Mouse (Mus musculus): ENCODE results near the gene Id2. TPM values are rescaled to one million over a fixed set of nuclear protein-coding genes. Genes with fewer than 3 reads are reported as not detected.

Gene Id2
- polyA plus RNA-seq, 1 experiment, result 114 TPM

- 91% methylated on average over 5 of the region's 5 CpGs for WGBS
- no peak overlapping the region for H3K4me3 ChIP-seq (ENCODE audit: control insufficient read depth, insufficient read depth, low read length)
- H3K27me3 ChIP-seq (ENCODE audit: control insufficient read depth, insufficient read depth, low read length), result no peaks in the 10 kb centered on the region
- no peak overlapping the region for H3K27ac ChIP-seq (ENCODE audit: control insufficient read depth, insufficient read depth, low read length)
- H3K4me1 ChIP-seq (replicated peaks; ENCODE audit: control insufficient read depth, insufficient read depth, low read length), result peaks cover 6% of the 10 kb centered on the region
- TF ChIP-seq CTCF (IDR thresholded peaks at IDR 0.05; ENCODE audit: borderline replicate concordance, control insufficient read depth, extremely low read depth, insufficient read depth, low read length, poor library complexity) (no peak), POLR2A (IDR thresholded peaks at IDR 0.05; ENCODE audit: control insufficient read depth, extremely low read depth, insufficient read depth, low read length, poor library complexity) (no peak)
- DNase-seq, result no peak
- peaks cover 36% of the 10 kb centered on the region for H3K36me3 ChIP-seq (ENCODE audit: control insufficient read depth, insufficient read depth, low read length)
Measured at GRCm38 (mm10) chr12:25049253-25049652, 47.7 kb downstream of the Id2 start.

- no peak overlapping the region for H3K4me3 ChIP-seq (ENCODE audit: control insufficient read depth, insufficient read depth, low read length)
- H3K27me3 ChIP-seq (ENCODE audit: control insufficient read depth, insufficient read depth, low read length), result no peaks in the 10 kb centered on the region
- H3K36me3 ChIP-seq (ENCODE audit: control insufficient read depth, insufficient read depth, low read length), result peaks cover 27% of the 10 kb centered on the region
- TF ChIP-seq POLR2A (IDR thresholded peaks at IDR 0.05; ENCODE audit: control insufficient read depth, extremely low read depth, insufficient read depth, low read length, poor library complexity) (no peak), CTCF (IDR thresholded peaks at IDR 0.05; ENCODE audit: borderline replicate concordance, control insufficient read depth, extremely low read depth, insufficient read depth, low read length, poor library complexity) (no peak)
- DNase-seq, result no peak
- over 99% methylated on average over 4 of the region's 4 CpGs for WGBS
- no peak overlapping the region for H3K27ac ChIP-seq (ENCODE audit: control insufficient read depth, insufficient read depth, low read length)
- no peaks in the 10 kb centered on the region for H3K4me1 ChIP-seq (replicated peaks; ENCODE audit: control insufficient read depth, insufficient read depth, low read length)
Measured at GRCm38 (mm10) chr12:25044579-25044978, 52.4 kb downstream of the Id2 start.

- DNase-seq, result no peak
- TF ChIP-seq POLR2A (IDR thresholded peaks at IDR 0.05; ENCODE audit: control insufficient read depth, extremely low read depth, insufficient read depth, low read length, poor library complexity) (no peak), CTCF (IDR thresholded peaks at IDR 0.05; ENCODE audit: borderline replicate concordance, control insufficient read depth, extremely low read depth, insufficient read depth, low read length, poor library complexity) (no peak)
- Histone ChIP-seq H3K36me3 (ENCODE audit: control insufficient read depth, insufficient read depth, low read length) (peaks cover 31% of the 10 kb centered on the region), H3K4me3 (ENCODE audit: control insufficient read depth, insufficient read depth, low read length) (no peak overlapping the region), H3K27ac (ENCODE audit: control insufficient read depth, insufficient read depth, low read length) (no peak overlapping the region), H3K4me1 (replicated peaks; ENCODE audit: control insufficient read depth, insufficient read depth, low read length) (no peaks in the 10 kb centered on the region), H3K27me3 (ENCODE audit: control insufficient read depth, insufficient read depth, low read length) (no peaks in the 10 kb centered on the region)
- 95% methylated on average over 2 of the region's 2 CpGs for WGBS
Measured at GRCm38 (mm10) chr12:25044056-25044455, 52.9 kb downstream of the Id2 start.

Other genes with a start within 250 kb of the Id2 start
- gene Kidins220, start 122.2 kb downstream of the Id2 start, polyA plus RNA-seq (2012; rRNA removed), result 72.1 and 76.2 TPM in 2 replicates

All from thymus, adult 2 months (tissue).